Mouse (Mus musculus): ENCODE data around the gene Myo9b. TPM values are rescaled to one million over a fixed set of nuclear protein-coding genes. Genes with fewer than 3 reads are reported as not detected.

Gene Myo9b
- polyA plus RNA-seq, 1 experiment from 2014 or later, result 16.8 TPM

GRCm38 (mm10) chr8:71392391-71392790, 119.9 kb downstream of the Myo9b start:
- no peak overlapping the region for H3K4me3 ChIP-seq (ENCODE audit: control insufficient read depth in 1 of 2, insufficient read depth in 1 of 2, low read depth in 1 of 2, low read length in 2 of 2)
- no peaks in the 10 kb centered on the region for H3K27me3 ChIP-seq (ENCODE audit: control insufficient read depth, insufficient read depth, low read length)
- ATAC-seq (ENCODE audit: insufficient number of reproducible peaks, insufficient read depth, low FRiP score, low read depth), result no peak
- H3K4me2 ChIP-seq (ENCODE audit: low read length), result no peak overlapping the region
- H3K36me3 ChIP-seq (ENCODE audit: control insufficient read depth, insufficient read depth, low read length), result no peaks in the 10 kb centered on the region
- peaks cover 8% of the 10 kb centered on the region in 2 experiments for H3K4me1 ChIP-seq (ENCODE audit: control insufficient read depth in 2 of 2, insufficient read depth in 2 of 2, low read length in 2 of 2)
- no peak overlapping the region for H3K9ac ChIP-seq (ENCODE audit: low read length)
- WGBS, result 71% methylated on average over 5 of the region's 5 CpGs
- H3K9me3 ChIP-seq (ENCODE audit: control insufficient read depth, low read length), result no peaks in the 10 kb centered on the region
- H3K27ac ChIP-seq (replicated peaks in 1 of 2; ENCODE audit: control insufficient read depth in 1 of 2, insufficient read depth in 1 of 2, low read depth in 2 of 2, low read length in 2 of 2), result no peak overlapping the region

DNA sequence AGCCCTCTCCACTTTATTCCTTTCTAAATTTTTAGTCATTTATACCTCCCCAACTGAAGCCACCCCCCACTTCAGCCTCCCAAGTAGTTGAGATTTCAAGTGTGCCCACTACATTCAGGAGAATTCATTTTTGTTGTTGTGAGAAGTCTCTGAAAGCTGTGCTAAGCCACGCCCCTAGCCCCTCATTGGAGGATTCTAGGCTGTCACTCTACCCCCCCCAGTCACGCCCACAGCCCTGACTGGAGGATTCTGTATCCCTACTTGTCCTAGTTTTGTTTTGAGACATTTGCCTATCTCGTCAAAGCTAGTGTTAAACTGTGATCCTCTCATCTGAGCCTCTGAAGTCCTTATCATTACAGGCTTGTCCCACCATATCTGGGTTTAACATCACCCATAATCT, 120.4 kb downstream of the Myo9b start:
- no peak overlapping the region; a peak in 1 of 4 replicates for H3K4me3 ChIP-seq (ENCODE audit: control insufficient read depth in 1 of 2, insufficient read depth in 1 of 2, low read depth in 1 of 2, low read length in 2 of 2)

DNA sequence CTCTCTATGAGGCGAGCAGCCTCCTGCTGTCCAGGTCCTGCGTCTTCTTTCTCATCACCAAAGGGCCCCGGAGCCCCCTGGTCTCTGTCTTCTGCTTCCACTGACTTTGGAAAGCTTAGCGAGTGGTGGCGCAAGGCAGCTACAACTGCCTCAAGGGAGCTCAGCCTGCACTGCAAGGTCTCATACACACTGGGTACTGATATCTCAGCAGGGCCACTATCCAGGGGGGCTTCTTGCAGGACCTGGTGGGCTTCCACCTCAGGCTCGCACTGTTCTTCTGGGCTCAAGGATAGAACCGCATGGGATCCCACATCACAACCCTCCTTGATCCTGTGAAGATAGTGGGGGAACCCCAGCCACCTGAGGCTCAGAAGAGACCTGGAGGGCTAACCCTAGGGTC, 122.0 kb downstream of the Myo9b start:
- Histone ChIP-seq H3K4me3 (ENCODE audit: control insufficient read depth in 1 of 2, insufficient read depth in 1 of 2, low read depth in 1 of 2, low read length in 2 of 2) (peak overlapping the region; percentile 12 to 15; a peak in 3 of 4 replicates), H3K27ac (replicated peaks in 1 of 2; ENCODE audit: control insufficient read depth in 1 of 2, insufficient read depth in 1 of 2, low read depth in 2 of 2, low read length in 2 of 2) (no peak overlapping the region), H3K9me3 (ENCODE audit: control insufficient read depth, low read length) (no peaks in the 10 kb centered on the region), H3K9ac (ENCODE audit: low read length) (peak overlapping the region; percentile 46; the same call in 1 of the 2 replicates), H3K4me1 (ENCODE audit: control insufficient read depth in 2 of 2, insufficient read depth in 2 of 2, low read length in 2 of 2) (peaks cover 10 to 12% of the 10 kb centered on the region in 2 experiments), H3K4me2 (ENCODE audit: low read length) (peak overlapping the region; percentile 87), H3K36me3 (ENCODE audit: control insufficient read depth, insufficient read depth, low read length) (peaks cover 16% of the 10 kb centered on the region), H3K27me3 (ENCODE audit: control insufficient read depth, insufficient read depth, low read length) (no peaks in the 10 kb centered on the region)
- ATAC-seq (ENCODE audit: insufficient number of reproducible peaks, insufficient read depth, low FRiP score, low read depth), result no peak
- WGBS, result 71% methylated on average over 7 of the region's 7 CpGs

More for the DNA sequence above, 120.4 kb downstream of the Myo9b start:
- 6% methylated on average over 3 of the region's 3 CpGs for WGBS
- no peaks in the 10 kb centered on the region for H3K9me3 ChIP-seq (ENCODE audit: control insufficient read depth, low read length)
- no peaks in the 10 kb centered on the region for H3K27me3 ChIP-seq (ENCODE audit: control insufficient read depth, insufficient read depth, low read length)
- peak overlapping the region; percentile 25 for H3K4me2 ChIP-seq (ENCODE audit: low read length)
- H3K27ac ChIP-seq (replicated peaks in 1 of 2; ENCODE audit: control insufficient read depth in 1 of 2, insufficient read depth in 1 of 2, low read depth in 2 of 2, low read length in 2 of 2), result no peak overlapping the region
- no peak for ATAC-seq (ENCODE audit: insufficient number of reproducible peaks, insufficient read depth, low FRiP score, low read depth)
- H3K9ac ChIP-seq (ENCODE audit: low read length), result no peak overlapping the region
- peaks cover 2% of the 10 kb centered on the region; the same call in 1 of the 2 replicates for H3K36me3 ChIP-seq (ENCODE audit: control insufficient read depth, insufficient read depth, low read length)
- peaks cover 10 to 12% of the 10 kb centered on the region in 2 experiments for H3K4me1 ChIP-seq (ENCODE audit: control insufficient read depth in 2 of 2, insufficient read depth in 2 of 2, low read length in 2 of 2)

DNA sequence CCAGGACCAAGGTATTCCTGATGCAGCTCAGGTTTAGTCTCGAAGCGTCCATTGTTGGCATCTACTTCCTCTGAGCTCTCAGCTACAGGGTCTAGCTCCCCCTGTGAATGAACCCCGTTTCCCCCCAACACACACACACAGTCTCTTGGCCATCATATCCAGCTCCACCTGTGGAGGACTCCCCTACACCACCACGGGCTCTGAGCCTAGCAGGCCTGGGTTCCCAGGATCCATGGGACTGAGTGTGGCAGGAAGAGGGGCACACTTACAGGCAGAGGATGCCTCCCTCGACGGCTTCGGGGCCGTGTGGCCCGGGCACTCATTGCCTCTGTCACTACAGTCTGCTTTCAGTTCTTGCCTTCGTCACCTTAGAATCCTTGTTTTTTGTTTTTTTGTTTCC, 122.6 kb downstream of the Myo9b start:
- peak overlapping the region; percentile 46; the same call in 1 of the 2 replicates for H3K9ac ChIP-seq (ENCODE audit: low read length)
- WGBS, result 70% methylated on average over 10 of the region's 10 CpGs
- peak overlapping the region; percentile 65 to 86 for H3K27ac ChIP-seq (replicated peaks in 1 of 2; ENCODE audit: control insufficient read depth in 1 of 2, insufficient read depth in 1 of 2, low read depth in 2 of 2, low read length in 2 of 2)
- H3K9me3 ChIP-seq (ENCODE audit: control insufficient read depth, low read length), result no peaks in the 10 kb centered on the region
- H3K4me3 ChIP-seq (ENCODE audit: control insufficient read depth in 1 of 2, insufficient read depth in 1 of 2, low read depth in 1 of 2, low read length in 2 of 2), result peak overlapping the region; percentile 12 to 15; a peak in 3 of 4 replicates
- H3K36me3 ChIP-seq (ENCODE audit: control insufficient read depth, insufficient read depth, low read length), result peaks cover 22% of the 10 kb centered on the region
- H3K4me2 ChIP-seq (ENCODE audit: low read length), result peak overlapping the region; percentile 87
- no peak for ATAC-seq (ENCODE audit: insufficient number of reproducible peaks, insufficient read depth, low FRiP score, low read depth)
- H3K27me3 ChIP-seq (ENCODE audit: control insufficient read depth, insufficient read depth, low read length), result no peaks in the 10 kb centered on the region
- H3K4me1 ChIP-seq (ENCODE audit: control insufficient read depth in 2 of 2, insufficient read depth in 2 of 2, low read length in 2 of 2), result peaks cover 10 to 12% of the 10 kb centered on the region in 2 experiments

DNA sequence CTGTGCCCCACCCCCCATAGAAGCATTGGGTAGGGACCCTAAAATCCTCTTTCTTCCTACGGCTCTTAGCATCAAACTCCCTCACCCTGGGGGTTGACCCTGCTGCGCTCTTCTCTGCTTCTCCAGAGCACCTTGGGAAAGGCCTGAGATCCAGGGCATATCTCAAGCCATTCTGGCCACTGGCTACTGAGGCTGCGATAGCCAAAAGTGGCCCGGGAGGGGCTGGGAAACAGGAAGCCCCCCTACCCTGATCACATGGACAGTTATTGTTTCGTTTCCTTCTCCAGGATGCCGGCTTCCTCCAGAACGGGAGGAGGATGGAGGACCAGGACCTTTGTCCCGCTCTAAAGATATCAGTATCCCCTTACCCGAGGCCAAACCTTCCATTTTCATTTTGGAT, 123.1 kb downstream of the Myo9b start, which contains the start of gene Ushbp1:
Ushbp1 (minus strand) TSS at position 174 of the 400 bp plus-strand sequence.
- H3K9ac ChIP-seq (ENCODE audit: low read length), result peak within 1 kb of the TSS; percentile 46; the same call in 1 of the 2 replicates
- peaks cover 10 to 12% of the 10 kb centered on the region in 2 experiments for H3K4me1 ChIP-seq (ENCODE audit: control insufficient read depth in 2 of 2, insufficient read depth in 2 of 2, low read length in 2 of 2)
- whole genome bisulfite sequencing, result 65% methylated on average over 9 of the region's 9 CpGs
- H3K27me3 ChIP-seq (ENCODE audit: control insufficient read depth, insufficient read depth, low read length), result no peaks in the 10 kb centered on the region
- H3K36me3 ChIP-seq (ENCODE audit: control insufficient read depth, insufficient read depth, low read length), result peaks cover 27% of the 10 kb centered on the region
- peak within 1 kb of the TSS; percentile 65 to 86 for H3K27ac ChIP-seq (replicated peaks in 1 of 2; ENCODE audit: control insufficient read depth in 1 of 2, insufficient read depth in 1 of 2, low read depth in 2 of 2, low read length in 2 of 2)
- peak within 1 kb of the TSS; percentile 25 to 89 for H3K4me3 ChIP-seq (ENCODE audit: control insufficient read depth in 1 of 2, insufficient read depth in 1 of 2, low read depth in 1 of 2, low read length in 2 of 2)
- ATAC-seq (ENCODE audit: insufficient number of reproducible peaks, insufficient read depth, low FRiP score, low read depth), result no peak
- H3K9me3 ChIP-seq (ENCODE audit: control insufficient read depth, low read length), result no peaks in the 10 kb centered on the region
- H3K4me2 ChIP-seq (ENCODE audit: low read length), result peak within 1 kb of the TSS; percentile 87

- peak within 1 kb of the TSS; percentile 84 for H3K9ac ChIP-seq (ENCODE audit: low read length)
- H3K27me3 ChIP-seq (ENCODE audit: control insufficient read depth, insufficient read depth, low read length), result no peaks in the 10 kb centered on the region
- peak within 1 kb of the TSS; percentile 84 to 89 for H3K4me3 ChIP-seq (ENCODE audit: control insufficient read depth in 1 of 2, insufficient read depth in 1 of 2, low read depth in 1 of 2, low read length in 2 of 2)
- peak within 1 kb of the TSS; percentile 87 for H3K4me2 ChIP-seq (ENCODE audit: low read length)
- H3K4me1 ChIP-seq (ENCODE audit: control insufficient read depth in 2 of 2, insufficient read depth in 2 of 2, low read length in 2 of 2), result peaks cover 10 to 12% of the 10 kb centered on the region in 2 experiments
- peak within 1 kb of the TSS; percentile 65 to 86 for H3K27ac ChIP-seq (replicated peaks in 1 of 2; ENCODE audit: control insufficient read depth in 1 of 2, insufficient read depth in 1 of 2, low read depth in 2 of 2, low read length in 2 of 2)
- peak; percentile 86 for ATAC-seq (ENCODE audit: insufficient number of reproducible peaks, insufficient read depth, low FRiP score, low read depth)
- peaks cover 29% of the 10 kb centered on the region for H3K36me3 ChIP-seq (ENCODE audit: control insufficient read depth, insufficient read depth, low read length)
- under 1% methylated on average over 34 of the region's 34 CpGs for WGBS
- no peaks in the 10 kb centered on the region for H3K9me3 ChIP-seq (ENCODE audit: control insufficient read depth, low read length)
These were observed 124.3 kb downstream of the Myo9b start, which contains the start of gene Babam1 for GRCm38 (mm10) chr8:71396639-71397305. Gene Babam1 (plus strand): TSS chr8:71396861.

GRCm38 (mm10) chr8:71397701-71398100, 125.2 kb downstream of the Myo9b start:
- peaks cover 10 to 12% of the 10 kb centered on the region in 2 experiments for H3K4me1 ChIP-seq (ENCODE audit: control insufficient read depth in 2 of 2, insufficient read depth in 2 of 2, low read length in 2 of 2)
- peaks cover 29% of the 10 kb centered on the region for H3K36me3 ChIP-seq (ENCODE audit: control insufficient read depth, insufficient read depth, low read length)
- no peak overlapping the region for H3K27ac ChIP-seq (replicated peaks in 1 of 2; ENCODE audit: control insufficient read depth in 1 of 2, insufficient read depth in 1 of 2, low read depth in 2 of 2, low read length in 2 of 2)
- H3K27me3 ChIP-seq (ENCODE audit: control insufficient read depth, insufficient read depth, low read length), result no peaks in the 10 kb centered on the region
- 80% methylated on average over 12 of the region's 12 CpGs for WGBS
- no peak for ATAC-seq (ENCODE audit: insufficient number of reproducible peaks, insufficient read depth, low FRiP score, low read depth)
- H3K9ac ChIP-seq (ENCODE audit: low read length), result peak overlapping the region; percentile 84; the same call in 1 of the 2 replicates
- H3K4me2 ChIP-seq (ENCODE audit: low read length), result peak overlapping the region; percentile 87
- H3K9me3 ChIP-seq (ENCODE audit: control insufficient read depth, low read length), result no peaks in the 10 kb centered on the region
- peak overlapping the region; percentile 84 to 89 for H3K4me3 ChIP-seq (ENCODE audit: control insufficient read depth in 1 of 2, insufficient read depth in 1 of 2, low read depth in 1 of 2, low read length in 2 of 2)

Data from heart, embryonic 14.5 days (tissue).